Mouse (Mus musculus) T-helper 2 cell (primary cell): ENCODE data around the gene Rd3.

ENCODE experiments used
- in situ Hi-C: fragments of 300-600 bp; cut with MboI, MseI; formaldehyde crosslinking; loops from one replicate; pipeline ENCODE4 v1.15.1; 2025; ENCODE audit warnings: high pct_unique_total_duplicates

The Rd3 gene

GRCm38 (mm10) chr1:191977187-191977586, at the start of gene Rd3:
Gene Rd3 (plus strand): TSS chr1:191977370.
- in situ Hi-C loops: no loop called here

GRCm38 (mm10) chr1:191928345-191928744, 48.8 kb upstream of the Rd3 start:
- in situ Hi-C loops: no loop called here

GRCm38 (mm10) chr1:191929065-191929464, 48.1 kb upstream of the Rd3 start:
- in situ Hi-C loops: no loop called here

- in situ Hi-C loops: no loop called here
Measured at GRCm38 (mm10) chr1:191929897-191930524, 47.2 kb upstream of the Rd3 start.

GRCm38 (mm10) chr1:191930525-191931105, 46.6 kb upstream of the Rd3 start:
- in situ Hi-C loops: no loop called here

- in situ Hi-C loops: no loop called here
Measured at GRCm38 (mm10) chr1:191932286-191932985, 44.7 kb upstream of the Rd3 start.

- in situ Hi-C loops: no loop called here
Measured at GRCm38 (mm10) chr1:191932986-191933632, 44.1 kb upstream of the Rd3 start.

- in situ Hi-C loops: no loop called here
Measured at GRCm38 (mm10) chr1:191943638-191944037, 33.5 kb upstream of the Rd3 start.

- in situ Hi-C loops: no loop called here
Measured at GRCm38 (mm10) chr1:191945341-191945740, 31.8 kb upstream of the Rd3 start.

- in situ Hi-C loops: no loop called here
Measured at GRCm38 (mm10) chr1:191945756-191946155, 31.4 kb upstream of the Rd3 start.

- in situ Hi-C loops: no loop called here
Measured at GRCm38 (mm10) chr1:191946261-191946660, 30.9 kb upstream of the Rd3 start.

GRCm38 (mm10) chr1:191946835-191947234, 30.3 kb upstream of the Rd3 start:
- in situ Hi-C loops: no loop called here

- in situ Hi-C loops: no loop called here
Measured at GRCm38 (mm10) chr1:191947796-191948195, 29.4 kb upstream of the Rd3 start.

- in situ Hi-C loops: no loop called here
Measured at GRCm38 (mm10) chr1:191948600-191948999, 28.6 kb upstream of the Rd3 start.

- in situ Hi-C loops: no loop called here
Measured at GRCm38 (mm10) chr1:191950611-191951010, 26.6 kb upstream of the Rd3 start.

GRCm38 (mm10) chr1:191952733-191953335, 24.3 kb upstream of the Rd3 start:
- in situ Hi-C loops: no loop called here

GRCm38 (mm10) chr1:191955101-191955500, 22.1 kb upstream of the Rd3 start:
- in situ Hi-C loops: no loop called here

GRCm38 (mm10) chr1:191956261-191956660, 20.9 kb upstream of the Rd3 start:
- in situ Hi-C loops: no loop called here

- in situ Hi-C loops: no loop called here
Measured at GRCm38 (mm10) chr1:191956871-191957270, 20.3 kb upstream of the Rd3 start.

GRCm38 (mm10) chr1:191957321-191957720, 19.8 kb upstream of the Rd3 start:
- in situ Hi-C loops: no loop called here

- in situ Hi-C loops: no loop called here
Measured at GRCm38 (mm10) chr1:191960946-191961345, 16.2 kb upstream of the Rd3 start.

- in situ Hi-C loops: no loop called here
Measured at GRCm38 (mm10) chr1:191963413-191963812, 13.8 kb upstream of the Rd3 start.
